Mouse (Mus musculus) kidney, adult 2 months (tissue): ENCODE results near the gene Ucn2. TPM values are rescaled to one million over a fixed set of nuclear protein-coding genes. Genes with fewer than 3 reads are reported as not detected.

Experiments
- DNase-seq: peaks from one replicate; pipeline ENCODE4 v3.0.0; 2021
- H3K27ac ChIP-seq: fragments of 200-500 bp; 2 replicates; pipeline ENCODE4 v1.5.1; 2012; ENCODE audit warnings: low read depth, low read length, control low read depth, inconsistent platforms; ENCODE audit not compliant: insufficient read depth
- H3K27me3 ChIP-seq: fragments of 200-500 bp; replicated peaks from 2 replicates; pipeline ENCODE4 v1.6.1; 2012; ENCODE audit warnings: mild to moderate bottlenecking, moderate library complexity, low read length, inconsistent platforms; ENCODE audit not compliant: control insufficient read depth, insufficient read depth
- H3K36me3 ChIP-seq: fragments of 200-500 bp; 2 replicates; pipeline ENCODE4 v1.6.1; 2012; ENCODE audit warnings: mild to moderate bottlenecking, moderate library complexity, low read length, inconsistent platforms; ENCODE audit not compliant: control insufficient read depth, insufficient read depth
- H3K4me1 ChIP-seq: fragments of 200-500 bp; 2 replicates; pipeline ENCODE4 v1.6.1; 2011; ENCODE audit warnings: low read length; ENCODE audit not compliant: control insufficient read depth, insufficient read depth
- H3K4me3 ChIP-seq: fragments of 200-500 bp; 2 replicates; pipeline ENCODE4 v1.5.1; 2011; ENCODE audit warnings: mild to moderate bottlenecking, low read depth, low read length, control low read depth; ENCODE audit not compliant: insufficient read depth
- CTCF ChIP-seq: fragments of 200-500 bp; conservative IDR thresholded peaks from 2 replicates; pipeline ENCODE4 v1.5.1; 2011; ENCODE audit warnings: low read depth, mild to moderate bottlenecking, control low read depth, low read length, moderate library complexity, mixed read lengths; ENCODE audit not compliant: insufficient read depth, insufficient read length
- POLR2A ChIP-seq: fragments of 200-500 bp; IDR thresholded peaks from one replicate; pipeline ENCODE4 v1.6.1; 2011; ENCODE audit warnings: low read depth, low read length, control low read depth
- WGBS: fragments of 180-500 bp; shearing (Covaris S2); methylation state at CpG from one replicate; pipeline ENCODE4 v1.1.7; 2018; 5-methylcytosine and 5-hydroxymethylcytosine counted together
- polyA plus RNA-seq: library from polyadenylated mRNA; depleted of rRNA; stranded (reverse); fragments of >200 nt; gene quantifications from 2 replicates; pipeline ENCODE4 v1.2.3, GENCODE M21; 2012

The Ucn2 gene
- polyA plus RNA-seq, 1 experiment = 0.11 TPM

- WGBS = 83% methylated on average over 4 of the region's 4 CpGs
Observed at GRCm38 (mm10) chr9:109021428-109021827, 35.6 kb downstream of the Ucn2 start.

DNA sequence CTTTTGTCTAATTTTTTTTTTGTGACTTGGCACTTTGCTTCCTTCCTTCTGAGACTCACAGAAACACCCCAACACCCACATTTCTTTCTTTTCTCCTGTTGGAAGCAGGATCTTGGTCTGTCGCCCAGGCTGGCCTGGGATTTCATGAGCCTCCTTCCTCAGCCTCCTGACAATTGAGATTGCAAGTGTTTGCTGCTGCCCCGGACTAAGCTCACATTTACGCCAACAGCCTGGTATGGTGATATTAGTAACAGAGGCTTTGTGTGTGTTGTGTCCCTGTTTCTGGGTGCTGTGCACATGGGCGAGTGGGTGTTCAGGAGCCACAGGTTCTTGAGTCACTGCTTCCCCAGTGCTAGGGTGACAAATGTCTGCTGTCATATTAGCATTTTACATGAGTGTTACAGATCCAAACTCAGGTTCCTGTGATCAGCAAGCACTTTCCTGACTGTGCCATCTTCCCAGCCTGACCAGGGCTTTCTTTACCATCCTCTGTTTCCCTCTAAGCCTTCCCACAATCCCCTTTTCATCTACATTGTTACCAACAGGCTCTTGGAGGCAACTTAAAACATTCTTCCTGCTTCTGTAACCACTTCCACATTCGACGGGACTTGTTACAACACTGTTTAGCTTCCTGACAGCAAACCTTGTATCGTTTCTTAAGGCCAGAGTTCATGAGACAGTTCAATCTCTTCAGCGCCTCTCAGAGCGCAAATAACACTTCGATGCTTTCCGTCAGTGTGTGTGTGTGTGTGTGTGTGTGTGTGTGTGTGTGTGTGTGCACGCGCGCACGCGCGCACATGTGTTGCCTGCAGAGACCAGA, 37.3 kb downstream of the Ucn2 start:
- WGBS = 84% methylated on average over 17 of the region's 17 CpGs
- Histone ChIP-seq H3K27me3 (no peaks in the 10 kb centered on the region), H3K4me1 (no peaks in the 10 kb centered on the region), H3K27ac (no peak overlapping the region), H3K4me3 (no peak overlapping the region), H3K36me3 (no peaks in the 10 kb centered on the region)
- TF ChIP-seq POLR2A = no peak
- TF ChIP-seq CTCF = no peak
- no peak for DNase-seq

More at GRCm38 (mm10) chr9:109021428-109021827, 35.6 kb downstream of the Ucn2 start:
- Histone ChIP-seq H3K27me3 (no peaks in the 10 kb centered on the region), H3K4me1 (no peaks in the 10 kb centered on the region), H3K4me3 (no peak overlapping the region), H3K27ac (no peak overlapping the region), H3K36me3 (no peaks in the 10 kb centered on the region)
- TF ChIP-seq CTCF (no peak), POLR2A (no peak)
- DNase-seq = no peak

DNA sequence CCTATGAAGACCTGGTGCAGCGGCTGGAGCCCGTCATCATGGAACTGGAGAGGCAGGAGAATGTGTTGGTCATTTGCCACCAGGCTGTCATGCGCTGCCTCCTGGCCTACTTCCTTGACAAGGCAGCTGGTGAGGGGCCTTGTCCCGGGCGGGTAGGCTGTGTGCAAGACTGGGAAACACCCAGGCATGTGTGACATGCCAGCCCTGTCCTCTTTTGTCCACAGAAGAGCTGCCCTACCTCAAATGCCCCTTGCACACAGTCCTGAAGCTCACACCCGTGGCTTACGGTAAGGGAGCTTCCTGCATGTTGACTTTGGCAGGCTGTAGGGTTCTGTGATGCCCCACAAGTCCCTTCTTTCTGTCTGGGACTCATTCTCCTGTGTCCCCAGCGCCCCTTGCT, 41.7 kb downstream of the Ucn2 start:
- Histone ChIP-seq H3K27ac (no peak overlapping the region), H3K4me3 (no peak overlapping the region), H3K36me3 (no peaks in the 10 kb centered on the region), H3K27me3 (no peaks in the 10 kb centered on the region), H3K4me1 (no peaks in the 10 kb centered on the region)
- TF ChIP-seq POLR2A (no peak), CTCF (no peak)
- 66% methylated on average over 8 of the region's 8 CpGs for WGBS
- no peak for DNase-seq

DNA sequence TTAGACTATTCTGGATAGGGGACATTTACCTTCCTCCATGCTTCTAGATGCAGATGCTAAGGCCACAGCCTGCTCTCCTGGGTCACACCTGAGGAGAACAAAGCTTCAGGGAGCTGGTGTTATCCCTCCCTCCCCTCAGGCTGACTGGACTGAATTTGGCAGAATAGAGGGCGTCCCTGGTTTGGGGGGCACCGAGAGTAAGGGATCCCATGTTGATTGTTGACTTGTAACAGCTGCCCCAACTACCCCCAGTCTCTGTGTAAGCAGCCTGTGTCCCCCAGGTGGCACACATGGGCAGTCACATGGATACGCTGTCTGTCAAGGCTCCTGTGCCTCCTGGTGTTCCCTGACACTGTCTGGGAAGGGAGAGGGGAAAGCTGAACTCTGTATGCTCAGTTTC, 42.6 kb downstream of the Ucn2 start:
- Histone ChIP-seq H3K4me3 (no peak overlapping the region), H3K27me3 (no peaks in the 10 kb centered on the region), H3K27ac (no peak overlapping the region), H3K36me3 (no peaks in the 10 kb centered on the region), H3K4me1 (no peaks in the 10 kb centered on the region)
- WGBS = 71% methylated on average over 3 of the region's 3 CpGs
- DNase-seq = no peak
- TF ChIP-seq CTCF (no peak), POLR2A (no peak)

- no peak overlapping the region for H3K27ac ChIP-seq
- DNase-seq = no peak
- no peaks in the 10 kb centered on the region for H3K36me3 ChIP-seq
- 75% methylated on average over 5 of the region's 5 CpGs for WGBS
- TF ChIP-seq CTCF (no peak), POLR2A (no peak)
- no peaks in the 10 kb centered on the region for H3K27me3 ChIP-seq
- no peak overlapping the region for H3K4me3 ChIP-seq
- H3K4me1 ChIP-seq = no peaks in the 10 kb centered on the region
Observed at GRCm38 (mm10) chr9:109028919-109029318, 43.1 kb downstream of the Ucn2 start.

DNA sequence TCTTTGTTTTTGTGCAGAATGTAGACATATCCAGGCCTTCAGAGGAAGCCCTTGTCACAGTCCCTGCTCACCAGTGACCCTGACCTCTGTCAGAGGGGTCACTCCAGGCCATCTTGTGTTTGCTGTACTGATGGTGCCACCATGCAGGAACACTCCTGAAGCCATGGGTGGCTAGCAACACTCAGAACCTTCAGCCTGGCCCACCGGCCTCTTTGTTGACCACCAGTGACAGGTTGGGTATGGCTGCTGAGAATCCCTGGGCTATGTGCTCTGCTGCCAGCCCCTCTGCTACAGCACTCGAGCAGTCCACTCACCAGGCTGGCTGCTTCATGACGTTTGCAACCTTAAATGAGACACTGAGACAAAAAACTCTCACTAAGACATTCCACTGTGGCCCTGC, 44.5 kb downstream of the Ucn2 start:
- no peak for TF ChIP-seq CTCF
- TF ChIP-seq POLR2A = no peak

DNA sequence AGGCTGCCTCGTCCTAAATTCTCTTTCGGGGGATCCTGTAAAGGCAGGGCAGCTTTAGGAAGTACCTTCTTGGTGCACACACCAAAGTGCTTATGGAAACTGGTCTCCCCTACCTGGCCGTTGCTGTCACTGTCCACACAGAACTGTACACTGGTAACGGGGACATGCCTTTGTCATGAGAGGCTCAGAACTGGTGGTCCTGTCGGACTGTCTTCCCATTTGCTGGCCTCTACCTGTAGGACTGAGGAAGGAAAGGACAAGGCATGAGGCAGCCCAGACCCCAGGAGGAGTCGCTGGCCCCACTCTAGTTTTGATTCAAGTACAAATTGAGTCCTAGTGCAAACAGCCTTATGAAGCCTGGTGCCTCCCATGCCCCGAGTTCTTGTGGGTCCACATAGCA, 45.2 kb downstream of the Ucn2 start:
- no peak overlapping the region for H3K4me3 ChIP-seq
- TF ChIP-seq POLR2A (no peak), CTCF (no peak)
- no peaks in the 10 kb centered on the region for H3K27me3 ChIP-seq
- WGBS = 96% methylated on average over 7 of the region's 7 CpGs
- H3K36me3 ChIP-seq = no peaks in the 10 kb centered on the region
- H3K27ac ChIP-seq = no peak overlapping the region
- no peaks in the 10 kb centered on the region for H3K4me1 ChIP-seq
- DNase-seq = no peak

More for the DNA sequence above, 44.5 kb downstream of the Ucn2 start:
- Histone ChIP-seq H3K27ac (no peak overlapping the region), H3K4me3 (no peak overlapping the region), H3K27me3 (no peaks in the 10 kb centered on the region), H3K4me1 (no peaks in the 10 kb centered on the region), H3K36me3 (no peaks in the 10 kb centered on the region)
- DNase-seq = no peak
- WGBS = 76% methylated on average over 3 of the region's 3 CpGs
